Mouse (Mus musculus) liver, adult (tissue): Measurements from ENCODE around the gene Mcl1.

ENCODE experiments used
- GATA4 ChIP-seq: IDR thresholded peaks from 2 replicates; pipeline ENCODE4 v1.6.1; 2014; ENCODE audit warnings: mild to moderate bottlenecking, low read length; ENCODE audit not compliant: insufficient replicate concordance

Gene Mcl1

DNA sequence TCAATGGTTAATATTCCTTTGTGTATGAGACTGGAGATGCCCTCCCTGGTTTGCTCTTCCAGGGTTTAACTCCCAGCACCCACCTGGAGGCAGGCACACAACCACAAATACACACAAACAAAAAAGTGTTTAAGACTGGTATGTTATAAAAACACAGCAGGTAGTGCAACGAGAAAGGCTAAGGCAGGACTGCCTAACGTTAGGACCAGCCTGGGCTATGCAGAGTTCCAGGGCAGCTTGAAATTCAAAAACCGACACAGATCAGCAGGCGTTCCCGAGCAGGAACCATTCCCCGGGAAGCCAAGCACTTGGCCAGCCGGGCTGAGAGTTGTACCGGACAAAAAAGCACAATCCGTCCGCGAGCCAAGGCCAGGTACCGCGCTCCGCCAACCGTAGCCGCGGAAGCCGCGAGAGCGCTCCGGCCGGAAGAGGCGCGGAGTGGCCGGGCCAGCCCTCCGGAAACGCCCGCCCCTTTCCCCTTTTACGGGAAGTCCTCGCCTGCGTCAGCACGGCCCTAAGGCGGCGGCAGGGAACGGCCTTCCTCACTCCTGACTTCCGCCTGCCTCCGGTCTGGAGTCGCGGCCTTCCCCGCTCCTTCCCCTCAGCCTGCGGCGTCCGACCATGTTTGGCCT is at the start of gene Mcl1:
TSS of gene Mcl1 (plus strand) at position 553 of the 632 bp plus-strand sequence.
- TF ChIP-seq GATA4 = peak; percentile 75; the same call in 1 of the 2 replicates

GRCm38 (mm10) chr3:95609195-95609594 is 49.4 kb upstream of the Mcl1 start:
- no peak for TF ChIP-seq GATA4

- TF ChIP-seq GATA4 = no peak
Observed at GRCm38 (mm10) chr3:95613996-95614395, 44.6 kb upstream of the Mcl1 start.

GRCm38 (mm10) chr3:95618511-95618910 is 40.1 kb upstream of the Mcl1 start:
- no peak for TF ChIP-seq GATA4

DNA sequence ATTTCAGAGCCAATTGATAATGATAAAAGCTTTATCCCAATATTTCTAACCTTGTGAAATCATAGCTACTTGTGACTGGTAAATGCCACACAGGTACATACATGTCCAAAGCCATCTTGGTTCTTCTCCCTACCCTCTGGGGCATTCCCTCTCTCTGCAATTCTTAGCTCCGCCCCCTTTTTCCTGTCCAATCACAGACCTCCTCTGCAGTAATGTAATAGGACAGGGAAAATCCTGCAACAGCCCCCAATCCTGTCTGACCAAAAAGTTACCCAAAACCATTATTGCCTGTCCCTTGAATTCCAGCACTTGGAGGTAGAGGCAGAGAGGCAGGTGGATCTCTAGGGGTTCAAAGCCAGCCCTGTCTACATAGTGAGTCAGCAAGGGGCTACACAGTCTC is 37.3 kb upstream of the Mcl1 start:
- TF ChIP-seq GATA4 = no peak

DNA sequence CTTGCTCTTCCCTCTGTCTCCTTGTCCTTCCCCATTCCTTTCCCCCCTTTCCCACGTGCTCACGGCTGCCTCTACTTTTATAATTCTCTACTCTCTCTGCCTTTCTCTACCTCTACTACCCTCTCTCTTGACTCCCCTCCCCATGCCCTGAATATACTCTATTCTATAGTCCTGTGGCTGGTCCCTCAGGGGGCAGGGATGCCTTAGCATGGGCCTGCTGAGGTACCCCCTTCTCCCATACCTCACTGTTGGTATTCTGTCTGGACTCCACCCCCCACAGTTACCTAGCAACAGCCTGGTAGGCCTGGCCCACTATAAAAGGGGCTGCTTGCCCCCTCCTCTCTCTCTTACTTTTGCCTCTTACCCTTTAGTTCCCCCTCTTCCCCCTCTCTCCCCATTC is 35.0 kb upstream of the Mcl1 start:
- no peak for TF ChIP-seq GATA4

DNA sequence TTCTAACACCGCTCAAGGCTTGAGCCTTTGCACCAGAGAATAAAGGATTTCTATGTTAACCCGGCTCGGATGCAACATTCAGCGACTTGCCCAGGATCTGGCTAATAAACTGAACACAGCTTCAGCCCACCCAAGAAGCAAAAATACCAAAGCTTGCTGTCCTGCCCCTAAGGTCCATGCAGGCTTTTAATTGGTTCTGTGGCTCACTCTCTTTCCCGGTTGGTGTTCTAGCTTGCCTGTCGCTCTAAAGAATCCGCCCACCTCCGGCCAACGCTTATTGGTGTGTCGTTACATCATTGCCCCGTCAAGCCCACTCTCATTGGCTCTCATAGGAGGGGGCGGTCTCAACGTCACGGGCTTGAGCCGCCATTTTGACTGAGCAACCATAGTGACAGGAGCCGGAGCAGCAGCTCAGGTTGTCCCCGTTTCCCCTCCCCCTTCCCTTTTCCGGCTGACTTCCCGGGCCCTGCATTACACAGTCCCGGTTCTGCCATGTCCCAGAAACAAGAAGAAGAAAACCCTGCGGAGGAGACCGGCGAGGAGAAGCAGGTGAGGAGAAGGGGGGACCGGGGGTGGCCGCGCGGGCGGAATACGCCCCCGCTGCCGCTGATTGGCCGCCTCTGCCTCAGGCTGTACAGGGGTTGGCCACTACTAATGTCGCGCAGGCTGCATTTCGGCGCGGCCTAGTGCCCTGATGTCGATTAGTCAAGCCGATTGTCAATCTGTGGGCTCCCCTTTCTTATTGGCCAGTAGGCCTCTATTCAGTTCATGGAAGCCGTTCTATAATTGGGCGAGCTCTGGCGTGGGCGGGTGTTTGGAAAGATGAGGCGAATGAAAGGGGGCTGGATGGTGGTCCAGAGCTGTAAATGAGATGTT is 33.7 kb upstream of the Mcl1 start, which contains the start of gene Ensa:
TSS of gene Ensa (plus strand) at position 366 of the 876 bp plus-strand sequence.
- no peak for TF ChIP-seq GATA4

- no peak for TF ChIP-seq GATA4
Observed at GRCm38 (mm10) chr3:95627763-95628162, 30.8 kb upstream of the Mcl1 start.

GRCm38 (mm10) chr3:95629755-95630154 is 28.8 kb upstream of the Mcl1 start:
- TF ChIP-seq GATA4 = no peak

DNA sequence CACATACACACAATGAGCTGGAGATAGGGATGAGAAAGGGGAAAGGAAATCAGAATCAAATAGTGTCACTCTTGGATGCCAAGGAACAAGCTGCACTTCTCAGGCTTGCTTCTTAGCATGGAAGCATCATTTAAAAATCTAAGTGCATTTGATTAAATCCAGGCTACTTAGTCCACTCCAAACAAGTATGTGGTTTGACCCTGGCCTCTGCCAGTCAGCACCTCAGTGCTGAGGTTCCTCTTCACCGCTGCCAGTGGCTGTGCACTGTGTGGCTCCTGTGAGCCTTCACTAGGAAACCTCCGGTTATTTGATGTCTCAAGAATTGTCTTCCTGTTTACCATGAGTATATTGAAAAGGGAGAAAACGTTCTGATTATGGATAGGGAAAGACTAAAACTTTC is 27.7 kb upstream of the Mcl1 start:
- TF ChIP-seq GATA4 = no peak

GRCm38 (mm10) chr3:95631304-95631703 is 27.3 kb upstream of the Mcl1 start:
- no peak for TF ChIP-seq GATA4

DNA sequence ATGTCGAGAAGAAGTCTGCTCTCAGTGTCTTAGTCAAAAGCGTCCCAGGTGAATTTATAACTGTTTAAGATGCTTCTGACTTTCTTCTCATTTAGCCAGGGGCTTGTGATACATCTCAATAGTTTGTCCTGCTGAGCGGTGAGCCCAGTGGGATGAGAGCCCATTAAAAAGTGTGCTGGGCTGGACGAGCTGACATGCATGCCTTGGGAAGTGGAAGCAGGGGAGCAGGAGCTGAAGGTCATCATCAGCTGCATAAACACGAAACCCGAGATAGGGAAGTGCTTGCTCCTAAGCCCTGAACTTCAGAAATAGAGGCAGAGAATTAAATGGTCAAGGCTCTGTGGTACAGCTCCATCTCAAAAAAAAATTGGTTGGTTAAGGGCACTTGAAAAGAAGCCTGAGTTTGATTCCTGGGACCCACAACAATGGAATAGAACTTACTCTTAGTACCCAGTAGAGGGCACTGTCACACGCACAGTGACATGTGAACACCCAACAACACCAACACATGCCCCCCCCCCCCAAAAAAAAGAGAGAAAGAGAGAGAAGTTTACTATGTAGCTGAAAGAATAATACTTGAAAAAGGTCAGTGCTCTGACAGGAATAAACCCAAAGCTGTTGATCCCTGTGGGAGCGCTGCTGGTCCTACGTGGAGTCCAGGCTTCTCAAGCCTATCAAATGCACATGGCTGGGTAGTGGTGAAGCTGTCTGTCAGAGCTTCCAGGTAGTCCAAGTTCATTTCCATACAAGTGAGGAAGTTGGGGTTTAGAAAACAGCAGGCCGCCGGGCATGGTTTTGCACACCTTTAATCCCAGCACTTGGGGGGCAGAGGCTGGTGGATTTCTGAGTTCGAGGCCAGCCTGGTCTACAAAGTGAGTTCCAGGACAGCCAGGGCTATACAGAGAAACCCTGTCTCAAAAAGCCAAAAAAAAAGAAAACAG is 25.7 kb upstream of the Mcl1 start:
- TF ChIP-seq GATA4 = no peak

DNA sequence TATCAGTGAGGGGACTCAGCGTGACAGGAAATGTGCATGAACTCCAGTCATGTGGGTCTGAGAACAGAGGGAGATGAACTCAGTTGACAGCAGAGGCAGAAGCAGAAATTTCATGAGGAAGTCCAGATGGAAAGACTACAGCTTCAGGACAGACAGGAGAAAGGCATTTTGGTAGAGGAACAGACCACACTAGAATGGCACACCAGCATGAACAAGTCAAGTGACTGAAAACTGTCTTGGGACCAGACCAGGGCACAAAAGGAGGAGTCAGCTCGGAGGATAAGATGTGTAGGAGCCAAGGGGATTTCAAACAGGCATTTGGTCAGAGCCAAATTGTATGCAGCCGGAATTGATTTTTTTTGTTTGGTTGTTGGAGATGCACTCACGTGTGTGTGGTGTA is 23.0 kb upstream of the Mcl1 start:
- no peak for TF ChIP-seq GATA4

DNA sequence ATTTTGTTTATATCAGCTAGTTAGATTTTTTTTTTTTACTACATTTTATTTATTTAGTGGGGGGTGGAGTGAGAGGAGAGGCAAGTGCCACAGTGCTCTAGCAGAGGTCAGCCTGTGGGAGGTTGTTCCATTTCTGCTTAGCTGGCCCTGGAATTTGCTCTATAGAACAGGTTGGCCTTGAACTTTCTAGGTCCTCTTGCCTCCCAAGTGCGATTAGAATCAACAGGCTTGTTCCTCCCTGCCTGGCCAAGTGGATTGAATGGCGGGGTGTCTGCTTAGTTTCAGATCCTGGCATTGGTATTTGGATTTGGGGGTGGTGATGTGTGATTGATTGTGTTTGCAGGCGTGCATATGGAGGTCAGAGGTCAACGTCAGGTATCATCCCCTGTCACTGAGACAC is 22.5 kb upstream of the Mcl1 start:
- TF ChIP-seq GATA4 = peak; percentile 57; the same call in 1 of the 2 replicates

DNA sequence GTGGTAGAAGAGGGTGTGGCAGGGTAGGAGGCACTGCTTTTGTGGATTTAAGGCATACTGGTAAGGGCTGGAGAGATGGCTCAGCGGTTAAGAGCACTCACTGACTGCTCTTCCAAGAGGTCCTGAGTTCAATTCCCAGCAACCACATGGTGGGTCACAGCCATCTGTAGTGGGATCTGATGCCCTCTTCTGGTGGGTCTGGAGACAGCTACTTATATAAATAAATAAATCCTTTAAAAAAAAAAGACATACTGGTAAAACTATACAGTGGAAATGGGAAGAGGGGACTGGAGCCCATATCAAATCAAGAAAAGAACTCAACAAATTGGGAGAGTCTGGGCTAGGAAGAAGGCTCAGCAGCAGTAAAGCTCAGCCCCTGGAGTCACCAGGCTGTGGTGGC is 18.9 kb upstream of the Mcl1 start:
- TF ChIP-seq GATA4 = no peak
